Mouse (Mus musculus): ENCODE measurements at regions not wholly inside any gene's neighbourhood (a gene's known extent, or its start where the extent isn't known, plus 50 kb on each side); places are given as distances from the start of the nearest gene placed in this dataset.

- no peak overlapping the region for H3K27ac ChIP-seq (replicated peaks; ENCODE audit: insufficient read depth, low read depth, low read length)
- no peak overlapping the region for H3K9ac ChIP-seq (ENCODE audit: low read depth, low read length)
- H3K4me1 ChIP-seq (ENCODE audit: control insufficient read depth, insufficient read depth, low read length), result no peaks in the 10 kb centered on the region
- 94% methylated on average over 5 of the region's 5 CpGs for WGBS
- no peaks in the 10 kb centered on the region for H3K79me2 ChIP-seq (ENCODE audit: control insufficient read depth, insufficient read depth, low read length)
- no peak overlapping the region for H3K4me3 ChIP-seq (ENCODE audit: insufficient read depth, low read depth, low read length)
- no peaks in the 10 kb centered on the region for H3K27me3 ChIP-seq (ENCODE audit: control insufficient read depth, insufficient read depth, low read length)
- TF ChIP-seq POLR2A (IDR thresholded peaks at IDR 0.05; ENCODE audit: extremely low read depth, insufficient read depth, low read length), result no peak
- TF ChIP-seq CTCF (IDR thresholded peaks at IDR 0.05; ENCODE audit: low read depth, low read length), result no peak
- H3K36me3 ChIP-seq (ENCODE audit: control insufficient read depth, insufficient read depth, low read length), result no peaks in the 10 kb centered on the region
- DNase-seq (ENCODE audit: extremely low read depth, low read depth, low spot score), result no peak
Observed at GRCm38 (mm10) chr12:77076678-77077077, 114.7 kb upstream of the Max start.

- Histone ChIP-seq H3K4me1 (ENCODE audit: control insufficient read depth, insufficient read depth, low read length) (no peaks in the 10 kb centered on the region), H3K9ac (ENCODE audit: low read depth, low read length) (no peak overlapping the region), H3K4me3 (ENCODE audit: insufficient read depth, low read depth, low read length) (no peak overlapping the region), H3K36me3 (ENCODE audit: control insufficient read depth, insufficient read depth, low read length) (no peaks in the 10 kb centered on the region), H3K79me2 (ENCODE audit: control insufficient read depth, insufficient read depth, low read length) (no peaks in the 10 kb centered on the region), H3K27me3 (ENCODE audit: control insufficient read depth, insufficient read depth, low read length) (no peaks in the 10 kb centered on the region), H3K27ac (replicated peaks; ENCODE audit: insufficient read depth, low read depth, low read length) (no peak overlapping the region)
- WGBS, result 92% methylated on average over 2 of the region's 2 CpGs
- DNase-seq (ENCODE audit: extremely low read depth, low read depth, low spot score), result no peak
- no peak for TF ChIP-seq POLR2A (IDR thresholded peaks at IDR 0.05; ENCODE audit: extremely low read depth, insufficient read depth, low read length)
Observed at GRCm38 (mm10) chr12:77074602-77075001, 112.6 kb upstream of the Max start.

- no peaks in the 10 kb centered on the region for H3K36me3 ChIP-seq (ENCODE audit: control insufficient read depth, insufficient read depth, low read length)
- H3K27me3 ChIP-seq (ENCODE audit: control insufficient read depth, insufficient read depth, low read length), result no peaks in the 10 kb centered on the region
- no peak for DNase-seq (ENCODE audit: extremely low read depth, low read depth, low spot score)
- H3K4me1 ChIP-seq (ENCODE audit: control insufficient read depth, insufficient read depth, low read length), result no peaks in the 10 kb centered on the region
- H3K9ac ChIP-seq (ENCODE audit: low read depth, low read length), result no peak overlapping the region
- no peak overlapping the region for H3K27ac ChIP-seq (replicated peaks; ENCODE audit: insufficient read depth, low read depth, low read length)
- 73% methylated on average over 1 of the region's 1 CpGs for WGBS
- TF ChIP-seq POLR2A (IDR thresholded peaks at IDR 0.05; ENCODE audit: extremely low read depth, insufficient read depth, low read length) (no peak), CTCF (IDR thresholded peaks at IDR 0.05; ENCODE audit: low read depth, low read length) (no peak)
- no peak overlapping the region for H3K4me3 ChIP-seq (ENCODE audit: insufficient read depth, low read depth, low read length)
- H3K79me2 ChIP-seq (ENCODE audit: control insufficient read depth, insufficient read depth, low read length), result no peaks in the 10 kb centered on the region
Observed at GRCm38 (mm10) chr12:77071700-77072099, 109.7 kb upstream of the Max start.

- WGBS, result 82% methylated on average over 5 of the region's 5 CpGs
- Histone ChIP-seq H3K4me1 (ENCODE audit: control insufficient read depth, insufficient read depth, low read length) (no peaks in the 10 kb centered on the region), H3K79me2 (ENCODE audit: control insufficient read depth, insufficient read depth, low read length) (no peaks in the 10 kb centered on the region), H3K27me3 (ENCODE audit: control insufficient read depth, insufficient read depth, low read length) (no peaks in the 10 kb centered on the region), H3K27ac (replicated peaks; ENCODE audit: insufficient read depth, low read depth, low read length) (no peak overlapping the region), H3K4me3 (ENCODE audit: insufficient read depth, low read depth, low read length) (no peak overlapping the region), H3K9ac (ENCODE audit: low read depth, low read length) (no peak overlapping the region), H3K36me3 (ENCODE audit: control insufficient read depth, insufficient read depth, low read length) (no peaks in the 10 kb centered on the region)
- no peak for DNase-seq (ENCODE audit: extremely low read depth, low read depth, low spot score)
- TF ChIP-seq POLR2A (IDR thresholded peaks at IDR 0.05; ENCODE audit: extremely low read depth, insufficient read depth, low read length) (no peak), CTCF (IDR thresholded peaks at IDR 0.05; ENCODE audit: low read depth, low read length) (no peak)
Observed at GRCm38 (mm10) chr12:77067938-77068337, 105.9 kb upstream of the Max start.

- no peaks in the 10 kb centered on the region for H3K4me1 ChIP-seq (ENCODE audit: control insufficient read depth, insufficient read depth, low read length)
Observed at GRCm38 (mm10) chr12:77067115-77067514, 105.1 kb upstream of the Max start.

GRCm38 (mm10) chr12:77065645-77066512 is 103.9 kb upstream of the Max start:
- DNase-seq (ENCODE audit: extremely low read depth, low read depth, low spot score), result no peak
- H3K27ac ChIP-seq (replicated peaks; ENCODE audit: insufficient read depth, low read depth, low read length), result no peak overlapping the region
- no peak for TF ChIP-seq POLR2A (IDR thresholded peaks at IDR 0.05; ENCODE audit: extremely low read depth, insufficient read depth, low read length)
- TF ChIP-seq CTCF (IDR thresholded peaks at IDR 0.05; ENCODE audit: low read depth, low read length), result no peak
- peaks cover 3% of the 10 kb centered on the region for H3K4me1 ChIP-seq (ENCODE audit: control insufficient read depth, insufficient read depth, low read length)
- 69% methylated on average over 6 of the region's 6 CpGs for WGBS
- no peaks in the 10 kb centered on the region for H3K79me2 ChIP-seq (ENCODE audit: control insufficient read depth, insufficient read depth, low read length)
- no peak overlapping the region for H3K4me3 ChIP-seq (ENCODE audit: insufficient read depth, low read depth, low read length)
- no peak overlapping the region for H3K9ac ChIP-seq (ENCODE audit: low read depth, low read length)
- H3K36me3 ChIP-seq (ENCODE audit: control insufficient read depth, insufficient read depth, low read length), result no peaks in the 10 kb centered on the region
- no peaks in the 10 kb centered on the region for H3K27me3 ChIP-seq (ENCODE audit: control insufficient read depth, insufficient read depth, low read length)

More at GRCm38 (mm10) chr12:77067115-77067514, 105.1 kb upstream of the Max start:
- H3K4me3 ChIP-seq (ENCODE audit: insufficient read depth, low read depth, low read length), result no peak overlapping the region
- no peak overlapping the region for H3K27ac ChIP-seq (replicated peaks; ENCODE audit: insufficient read depth, low read depth, low read length)
- no peaks in the 10 kb centered on the region for H3K27me3 ChIP-seq (ENCODE audit: control insufficient read depth, insufficient read depth, low read length)
- H3K79me2 ChIP-seq (ENCODE audit: control insufficient read depth, insufficient read depth, low read length), result no peaks in the 10 kb centered on the region
- H3K9ac ChIP-seq (ENCODE audit: low read depth, low read length), result no peak overlapping the region
- H3K36me3 ChIP-seq (ENCODE audit: control insufficient read depth, insufficient read depth, low read length), result no peaks in the 10 kb centered on the region
- no peak for DNase-seq (ENCODE audit: extremely low read depth, low read depth, low spot score)
- WGBS, result 71% methylated on average over 5 of the region's 5 CpGs
- no peak for TF ChIP-seq CTCF (IDR thresholded peaks at IDR 0.05; ENCODE audit: low read depth, low read length)
- no peak for TF ChIP-seq POLR2A (IDR thresholded peaks at IDR 0.05; ENCODE audit: extremely low read depth, insufficient read depth, low read length)
